Mouse (Mus musculus): ENCODE data around the gene Colca2.

DNA sequence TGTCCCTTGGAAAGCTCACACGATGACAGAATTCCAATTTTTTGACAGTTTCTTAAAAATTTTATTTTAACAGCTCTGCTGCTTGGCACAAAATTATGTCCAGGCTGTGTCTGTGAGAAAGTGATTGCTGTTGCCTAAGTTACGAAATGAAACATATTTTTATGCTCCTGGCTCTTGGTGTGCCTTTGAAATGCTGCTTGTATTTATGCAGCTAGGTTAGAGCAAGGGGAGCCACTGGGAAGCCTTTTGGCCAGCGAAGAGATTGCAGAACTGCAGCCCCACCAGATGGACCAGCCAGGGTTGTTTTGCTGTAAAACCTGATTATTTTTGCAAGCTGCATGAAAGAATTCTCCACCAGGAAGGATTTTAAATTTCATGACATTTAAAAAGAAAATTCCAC is 26.8 kb upstream of the Colca2 start:
- no peak for TF ChIP-seq CTCF (IDR thresholded peaks at IDR 0.05; ENCODE audit: borderline replicate concordance, insufficient read depth, low read depth, low read length)
- no peak for TF ChIP-seq POLR2A (IDR thresholded peaks at IDR 0.05; ENCODE audit: borderline replicate concordance, insufficient read depth, low read length)

Data from cerebellum, adult 2 months (tissue).